ENCODE assay signal across 35 mouse cellular contexts in the genomic region with DNA sequence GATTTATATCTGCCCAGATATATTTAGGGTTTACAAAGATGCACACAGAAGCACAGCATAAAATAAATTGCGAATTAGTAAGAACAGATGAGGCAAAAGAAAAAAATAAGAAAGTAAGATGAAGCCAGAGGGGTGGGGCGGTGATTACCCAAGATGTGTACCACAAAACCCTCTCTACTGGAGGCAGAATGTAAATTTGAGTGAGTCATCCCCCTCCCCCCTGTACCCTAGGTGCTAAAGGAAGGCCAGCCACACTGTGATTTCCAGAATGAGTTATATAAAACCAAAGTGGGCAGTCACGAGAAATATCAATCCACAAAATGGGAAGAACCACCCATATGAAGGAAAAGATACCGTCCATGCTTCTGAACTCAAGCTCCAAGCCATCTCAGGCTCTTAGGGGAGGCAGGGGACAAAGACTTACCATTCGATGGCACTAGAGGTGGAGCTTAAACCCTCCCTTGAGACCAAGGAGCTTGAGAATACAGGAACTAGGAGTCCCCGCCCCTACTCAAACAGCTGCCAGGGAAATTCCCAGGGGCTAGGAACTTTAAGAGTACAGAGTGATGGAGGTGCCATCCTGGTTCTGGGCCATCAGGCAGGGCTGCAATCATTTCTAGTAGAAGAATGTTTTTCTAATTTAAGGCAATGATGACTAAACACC.
DNase-seq lines count a peak whose midpoint lies in the region; ATAC-seq and TF ChIP-seq lines count a peak whose summit lies in the region.
"Had no signal": no experiment of that assay in that cellular context is flagged by ENCODE, and none has a peak within 500 bp of the region (broad histone marks: within the 10 kb centered on the region; RNA-seq: fewer than 3 reads in every experiment).

No protein-coding gene starts in this region.

- H3K9me3 ChIP-seq in hindbrain, postnatal 0 days (ENCODE audit: low read length), result no peaks in the 10 kb centered on the region
- H3K9me3 ChIP-seq: embryonic facial prominence, embryonic 12.5 days; forebrain, embryonic 10.5 days; forebrain, embryonic 15.5 days; heart, embryonic 13.5 days; intestine, embryonic 15.5 days; limb, embryonic 10.5 days; limb, embryonic 15.5 days; liver, embryonic 13.5 days; midbrain, embryonic 13.5 days; neural tube, embryonic 15.5 days had no signal

- no peak overlapping the region for H3K27ac ChIP-seq in hindbrain, postnatal 0 days
- H3K27ac ChIP-seq: embryonic facial prominence, embryonic 12.5 days; forebrain, embryonic 10.5 days; forebrain, embryonic 15.5 days; heart, adult 2 months; heart, embryonic 13.5 days; hindbrain, embryonic 14.5 days; intestine, embryonic 15.5 days; kidney, postnatal 0 days; limb, embryonic 10.5 days; limb, embryonic 15.5 days; liver, embryonic 13.5 days; midbrain, embryonic 13.5 days; neural tube, embryonic 15.5 days had no signal

- H3K27me3 ChIP-seq in C2C12 (ENCODE audit: control insufficient read depth, insufficient read depth, insufficient read length), result no peaks in the 10 kb centered on the region
- no peaks in the 10 kb centered on the region for H3K27me3 ChIP-seq in hindbrain, postnatal 0 days (ENCODE audit: insufficient read depth, low read length)
- H3K27me3 ChIP-seq: embryonic facial prominence, embryonic 12.5 days; forebrain, embryonic 15.5 days; intestine, embryonic 15.5 days; limb, embryonic 15.5 days; liver, embryonic 13.5 days; midbrain, embryonic 13.5 days; neural tube, embryonic 15.5 days had no signal

- no peaks in the 10 kb centered on the region for H3K4me1 ChIP-seq in hindbrain, postnatal 0 days (ENCODE audit: insufficient read depth, low read length)
- H3K4me1 ChIP-seq: embryonic facial prominence, embryonic 12.5 days; forebrain, embryonic 10.5 days; forebrain, embryonic 15.5 days; heart, embryonic 13.5 days; intestine, embryonic 15.5 days; limb, embryonic 15.5 days; liver, embryonic 13.5 days; midbrain, embryonic 13.5 days; neural tube, embryonic 15.5 days had no signal

- H3K9ac ChIP-seq in hindbrain, postnatal 0 days (replicated peaks; ENCODE audit: low read length), result no peak overlapping the region
- H3K9ac ChIP-seq: embryonic facial prominence, embryonic 12.5 days; forebrain, embryonic 15.5 days; heart, embryonic 13.5 days; hindbrain, embryonic 14.5 days; intestine, embryonic 15.5 days; limb, embryonic 15.5 days; liver, embryonic 13.5 days; midbrain, embryonic 13.5 days; neural tube, embryonic 15.5 days had no signal

- no peak for TF ChIP-seq CTCF in C2C12 (IDR thresholded peaks at IDR 0.05; ENCODE audit: control insufficient read depth, insufficient read depth, insufficient read length)
- TF ChIP-seq CTCF in hindbrain, postnatal 0 days (IDR thresholded peaks at IDR 0.05; ENCODE audit: low read depth), result no peak

- no peaks in the 10 kb centered on the region for H3K79me2 ChIP-seq in C2C12 (ENCODE audit: control insufficient read depth, insufficient read depth)

- H3K4me3 ChIP-seq in C2C12 (ENCODE audit: insufficient read depth, poor library complexity, severe bottlenecking), result no peak overlapping the region
- no peak overlapping the region for H3K4me3 ChIP-seq in hindbrain, postnatal 0 days (ENCODE audit: low read length)
- H3K4me3 ChIP-seq: embryonic facial prominence, embryonic 12.5 days; forebrain, embryonic 10.5 days; forebrain, embryonic 15.5 days; heart, adult 2 months; heart, embryonic 13.5 days; intestine, embryonic 15.5 days; limb, embryonic 10.5 days; limb, embryonic 15.5 days; liver, embryonic 13.5 days; megakaryocyte, embryonic 14.5 days; midbrain, embryonic 13.5 days; neural tube, embryonic 15.5 days had no signal

- WGBS in hindbrain, postnatal 0 days, result 73% methylated on average over 6 of the region's 6 CpGs

- no peaks in the 10 kb centered on the region for H3K79me3 ChIP-seq in C2C12 (ENCODE audit: low read depth)

- H3K4me2 ChIP-seq in hindbrain, postnatal 0 days (ENCODE audit: low read depth, low read length), result no peak overlapping the region
- H3K4me2 ChIP-seq: embryonic facial prominence, embryonic 12.5 days; forebrain, embryonic 15.5 days; heart, embryonic 13.5 days; hindbrain, embryonic 14.5 days; intestine, embryonic 15.5 days; limb, embryonic 15.5 days; liver, embryonic 13.5 days; midbrain, embryonic 13.5 days; neural tube, embryonic 15.5 days had no signal

- no peak for ATAC-seq in hindbrain, postnatal 0 days
- ATAC-seq: forebrain, embryonic 15.5 days; intestine, embryonic 15.5 days; lung, postnatal 0 days; midbrain, embryonic 13.5 days had no signal

- no peak overlapping the region for H3ac ChIP-seq in C2C12 (ENCODE audit: control insufficient read depth, insufficient read length, low read depth)

- no peaks in the 10 kb centered on the region for H3K36me3 ChIP-seq in C2C12 (ENCODE audit: control insufficient read depth, insufficient read depth)
- no peaks in the 10 kb centered on the region for H3K36me3 ChIP-seq in hindbrain, postnatal 0 days (ENCODE audit: insufficient read depth, low read length)
- H3K36me3 ChIP-seq: embryonic facial prominence, embryonic 12.5 days; forebrain, embryonic 10.5 days; forebrain, embryonic 15.5 days; heart, embryonic 13.5 days; intestine, embryonic 15.5 days; limb, embryonic 10.5 days; limb, embryonic 15.5 days; liver, embryonic 13.5 days; midbrain, embryonic 13.5 days; neural tube, embryonic 15.5 days had no signal

- DNase-seq in spleen, postnatal 36 days (ENCODE audit: low spot score in 2 of 2), result peak; percentile 16 to 21
- DNase-seq in spleen, adult 12 weeks (ENCODE audit: low spot score), result no peak
- DNase-seq in induced T-regulatory cell, adult 2 months (ENCODE audit: low read depth), result peak; percentile 7
- no peak for DNase-seq in hindbrain, postnatal 0 days (ENCODE audit: low spot score)
- no peak for DNase-seq in frontal cortex, postnatal 25 days (ENCODE audit: low spot score in 2 of 2)
- no peak for DNase-seq in gastrocnemius, adult 8-10 months (ENCODE audit: low spot score in 2 of 2)
- DNase-seq: adrenal gland, adult 8-10 months; cerebellum, adult 2 months; cerebellum, postnatal 25 days; gastrocnemius, postnatal 25 days; heart, adult 2 months; heart, postnatal 10 days; kidney, adult 8-10 months; kidney, postnatal 4 days; layer of hippocampus, postnatal 36 days; liver, embryonic 13.5 days; lung, adult 18-20 months; lung, postnatal 4 days; right cerebral cortex, postnatal 25 days; spleen, adult 18-20 months; thymus, postnatal 4 days had no signal

TF ChIP-seq in C2C12, 6 proteins besides CTCF, POLR2A, EP300 and RAD21:
- TF ChIP-seq CEBPB (IDR thresholded peaks at IDR 0.05; ENCODE audit: low read depth) (peak; percentile 69), FOSL1 (IDR thresholded peaks at IDR 0.05; ENCODE audit: insufficient read depth, low read length, poor library complexity, severe bottlenecking) (no peak)

Comparison
In these comparisons a context has a peak if more than half of its experiments do, and no peak if none do; other contexts are left out.
1. DNase-seq: peak in spleen, postnatal 36 days (2 of 2) and induced T-regulatory cell, adult 2 months (single experiment); none in spleen, adult 12 weeks (single experiment), hindbrain, postnatal 0 days (single experiment), frontal cortex, postnatal 25 days (0 of 2) and gastrocnemius, adult 8-10 months (0 of 2).